Mouse (Mus musculus) intestine, embryonic 14.5 days (tissue): ENCODE data around the gene Lig3. TPM values are rescaled to one million over a fixed set of nuclear protein-coding genes. Genes with fewer than 3 reads are reported as not detected.

Source experiments
- ATAC-seq: fragments of 200-750 bp; cut with Nextera tagmentation; replicated peaks from 2 replicates; pipeline ENCODE4 v1.8.0; 2017; ENCODE audit warnings: low read depth, moderate number of reproducible peaks, moderate TSS enrichment, moderate library complexity; ENCODE audit not compliant: low FRiP score, low TSS enrichment
- DNase-seq: peaks from one replicate; pipeline ENCODE4 v3.0.0-alpha.2; 2018; ENCODE audit warnings: low spot score
- H3K27ac ChIP-seq: fragments of 300-500 bp; sonication (generic); 2 replicates; pipeline ENCODE4 v1.5.1; 2014; ENCODE audit warnings: low read depth, mild to moderate bottlenecking, control low read depth
- H3K27me3 ChIP-seq: fragments of 300-500 bp; sonication (generic); replicated peaks from 2 replicates; pipeline ENCODE4 v1.6.1; 2014; ENCODE audit warnings: low read length, control low read depth; ENCODE audit not compliant: control insufficient read depth, insufficient read depth
- H3K36me3 ChIP-seq: fragments of 300-500 bp; sonication (generic); 2 replicates; pipeline ENCODE4 v1.6.1; 2014; ENCODE audit warnings: low read length, control low read depth; ENCODE audit not compliant: control insufficient read depth, insufficient read depth
- H3K4me1 ChIP-seq: fragments of 300-500 bp; sonication (generic); replicated peaks from 2 replicates; pipeline ENCODE4 v1.6.1; 2014; ENCODE audit warnings: low read length, control low read depth, mixed read lengths; ENCODE audit not compliant: control insufficient read depth, insufficient read depth
- H3K4me2 ChIP-seq: fragments of 300-500 bp; sonication (generic); 2 replicates; pipeline ENCODE4 v1.6.1; 2014; ENCODE audit warnings: low read length
- H3K4me3 ChIP-seq: fragments of 300-500 bp; sonication (generic); 2 replicates; pipeline ENCODE4 v1.5.1; 2014; ENCODE audit warnings: low read depth, low read length, control low read depth, mixed read lengths
- H3K9ac ChIP-seq: fragments of 300-500 bp; sonication (generic); 2 replicates; pipeline ENCODE4 v1.6.1; 2014; ENCODE audit warnings: mild to moderate bottlenecking, low read length
- H3K9me3 ChIP-seq: fragments of 300-500 bp; sonication (generic); 2 replicates; pipeline ENCODE4 v1.6.1; 2016; ENCODE audit warnings: low read length, control low read depth; ENCODE audit not compliant: control insufficient read depth
- WGBS: fragments of 180-500 bp; shearing (Covaris S2); extraction: QIAGEN DNeasy Blood & Tissue Kit; methylation state at CpG from one replicate; pipeline ENCODE4 v1.1.7; 2014; 5-methylcytosine and 5-hydroxymethylcytosine counted together
- polyA plus RNA-seq: library from polyadenylated mRNA; unstranded; fragments of >200 nt; fragmentation: Nextera tagmentation; extraction: Ambion mirVana; gene quantifications from 2 replicates; pipeline ENCODE4 v1.2.1, GENCODE M21; 2014

Lig3 gene
- 37.4 and 37.6 TPM in 2 replicates for polyA plus RNA-seq

DNA sequence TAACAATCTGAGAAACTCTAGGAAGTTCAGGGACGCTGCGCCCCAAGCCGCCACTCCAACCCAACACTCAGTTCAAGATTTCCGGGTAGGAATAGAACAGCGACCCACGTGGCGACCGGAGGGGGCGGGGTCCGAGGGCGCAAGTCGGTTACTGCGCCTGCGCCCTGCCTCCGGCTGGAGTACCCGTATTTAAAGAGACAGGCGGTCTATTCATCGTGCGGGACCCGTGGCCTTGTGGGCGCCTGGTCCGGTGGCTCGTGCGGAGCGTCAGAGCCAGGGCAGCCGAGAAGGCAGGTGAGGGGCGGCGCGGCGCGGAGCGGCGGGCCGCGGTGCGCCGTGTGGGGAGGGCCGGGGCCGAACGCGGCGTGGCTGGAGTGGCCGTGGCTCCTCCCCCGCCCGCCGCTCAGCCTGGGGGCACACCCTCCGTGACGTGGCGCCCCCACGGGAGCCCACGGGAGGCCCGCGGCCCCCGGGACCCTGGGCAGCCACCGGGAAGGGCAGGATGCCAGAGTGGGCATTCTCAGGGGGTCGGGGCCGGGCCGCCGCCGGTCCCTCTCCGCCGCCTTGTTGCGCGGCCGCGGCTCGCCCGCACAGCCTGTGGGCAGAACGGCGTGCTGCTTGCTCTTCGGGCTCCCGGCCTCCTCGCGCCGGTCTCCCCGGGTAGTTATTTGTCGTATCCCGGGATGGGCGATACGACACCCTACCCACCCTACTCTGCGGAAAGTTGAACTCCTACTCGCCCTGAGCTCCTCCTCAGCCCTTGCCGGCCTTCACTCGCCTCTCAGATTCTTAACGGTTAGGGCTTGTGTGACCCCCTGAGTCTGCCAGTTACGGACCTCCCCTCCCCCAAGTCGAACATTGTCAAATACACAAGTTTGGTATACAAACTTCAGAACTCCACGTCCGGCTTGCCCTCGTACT lies at the start of gene Lig3:
Gene Lig3 (plus strand): TSS at position 126 of the 921 bp plus-strand sequence.
- Histone ChIP-seq H3K4me1 (peaks cover 17% of the 10 kb centered on the region), H3K27me3 (no peaks in the 10 kb centered on the region), H3K9me3 (no peaks in the 10 kb centered on the region), H3K27ac (peak within 1 kb of the TSS; percentile 96), H3K4me2 (peak within 1 kb of the TSS; percentile 70), H3K36me3 (peaks cover 29% of the 10 kb centered on the region), H3K4me3 (peak within 1 kb of the TSS; percentile 80), H3K9ac (peak within 1 kb of the TSS; percentile 98)
- peak; percentile 93 for ATAC-seq
- under 1% methylated on average over 73 of the region's 90 CpGs for WGBS
- DNase-seq = peak; percentile 97

DNA sequence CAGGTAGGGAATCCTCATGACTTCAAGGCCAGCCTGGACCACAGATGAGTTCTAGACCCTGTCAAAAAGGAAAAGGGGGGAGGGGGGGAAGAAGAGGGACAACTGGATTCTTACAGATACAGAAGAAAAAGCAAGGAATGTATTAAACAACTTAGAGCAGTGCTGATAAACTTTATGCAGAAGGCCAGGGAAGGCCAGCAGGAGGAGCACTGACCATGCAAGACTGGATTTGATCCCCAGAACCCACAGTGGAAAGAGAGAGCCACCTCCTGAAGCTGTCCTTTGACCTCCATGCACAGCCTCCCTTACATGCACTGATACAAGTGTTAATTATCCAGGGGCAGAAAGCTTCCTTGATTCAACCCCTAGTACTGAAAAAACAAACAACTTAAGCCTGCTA lies 46.7 kb upstream of the Lig3 start:
- no peak for DNase-seq
- Histone ChIP-seq H3K27ac (no peak overlapping the region), H3K9ac (no peak overlapping the region), H3K4me1 (no peaks in the 10 kb centered on the region), H3K4me2 (no peak overlapping the region), H3K27me3 (no peaks in the 10 kb centered on the region), H3K36me3 (no peaks in the 10 kb centered on the region), H3K9me3 (no peaks in the 10 kb centered on the region), H3K4me3 (no peak overlapping the region)
- no peak for ATAC-seq

DNA sequence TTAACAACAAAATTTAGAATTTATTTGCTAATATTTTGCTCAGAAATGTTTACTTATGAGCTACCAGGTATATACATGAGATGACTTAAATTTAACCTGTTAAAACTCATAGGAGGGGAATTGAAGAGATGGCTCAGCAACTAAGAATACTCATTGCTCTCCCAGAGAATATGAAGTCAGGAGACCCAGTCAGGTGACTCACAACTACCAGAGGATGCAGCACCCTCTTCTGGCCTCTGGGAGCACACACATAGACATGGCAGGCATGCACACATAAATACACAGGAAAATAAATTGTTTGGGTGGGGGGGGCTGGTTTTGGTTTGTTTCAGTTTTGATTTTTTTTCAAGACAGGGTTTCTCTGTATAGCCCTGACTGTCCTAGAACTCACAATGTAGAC lies 41.9 kb upstream of the Lig3 start:
- Histone ChIP-seq H3K36me3 (no peaks in the 10 kb centered on the region), H3K4me1 (no peaks in the 10 kb centered on the region), H3K9ac (no peak overlapping the region), H3K27me3 (no peaks in the 10 kb centered on the region), H3K4me2 (no peak overlapping the region), H3K9me3 (no peaks in the 10 kb centered on the region), H3K4me3 (no peak overlapping the region), H3K27ac (no peak overlapping the region)
- ATAC-seq (no peak), DNase-seq (no peak)

DNA sequence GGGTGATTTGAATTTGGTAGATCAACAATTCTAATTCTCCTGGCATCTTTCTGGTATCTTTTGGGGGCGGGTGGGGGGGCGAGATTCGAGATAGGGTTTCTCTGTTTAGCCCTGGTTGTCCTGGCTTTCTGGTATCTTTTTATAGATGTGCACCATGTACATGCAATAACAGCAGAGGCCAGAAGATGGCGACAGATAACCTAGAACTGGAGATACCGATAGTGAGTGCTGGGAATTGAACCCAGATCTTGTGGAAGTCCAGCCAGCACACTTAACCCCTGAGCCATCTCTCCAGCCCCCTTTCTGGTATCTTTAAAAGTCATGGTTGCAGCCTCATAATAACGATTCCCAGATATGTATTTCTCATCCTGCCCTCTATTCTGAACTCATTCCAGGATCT lies 34.8 kb upstream of the Lig3 start:
- DNase-seq = peak; percentile 62

DNA sequence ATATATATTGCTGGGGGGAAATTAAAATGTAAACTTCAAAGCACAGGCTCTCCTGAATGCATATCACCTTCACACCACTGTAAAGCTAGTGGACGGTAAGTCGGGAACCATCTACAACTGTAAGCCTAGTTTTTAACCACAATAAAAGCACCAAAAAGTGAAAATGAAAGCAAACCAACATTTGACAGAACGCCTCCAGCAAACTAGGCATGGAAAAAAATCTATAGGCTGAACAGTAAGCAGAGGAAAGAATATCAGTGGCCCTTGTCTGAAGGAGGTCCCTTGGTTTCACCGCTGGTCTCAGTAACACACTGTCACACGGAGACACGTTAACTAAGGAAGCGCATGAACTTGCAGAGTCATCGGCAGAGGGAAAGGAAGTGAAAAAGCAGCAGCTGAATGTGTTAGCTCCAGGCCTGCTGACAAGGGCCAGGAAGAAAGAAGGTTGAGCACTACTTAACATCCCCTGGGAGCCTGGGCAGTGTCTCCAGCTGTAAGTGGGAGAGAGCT lies 34.0 kb upstream of the Lig3 start:
- Histone ChIP-seq H3K4me1 (no peaks in the 10 kb centered on the region), H3K36me3 (no peaks in the 10 kb centered on the region), H3K27ac (no peak overlapping the region)

More for the DNA sequence above, 34.8 kb upstream of the Lig3 start:
- Histone ChIP-seq H3K4me1 (no peaks in the 10 kb centered on the region), H3K9me3 (no peaks in the 10 kb centered on the region), H3K4me2 (no peak overlapping the region), H3K36me3 (no peaks in the 10 kb centered on the region), H3K4me3 (no peak overlapping the region), H3K9ac (no peak overlapping the region), H3K27ac (no peak overlapping the region), H3K27me3 (no peaks in the 10 kb centered on the region)
- 40% methylated on average over 6 of the region's 6 CpGs for WGBS
- no peak for ATAC-seq

DNA sequence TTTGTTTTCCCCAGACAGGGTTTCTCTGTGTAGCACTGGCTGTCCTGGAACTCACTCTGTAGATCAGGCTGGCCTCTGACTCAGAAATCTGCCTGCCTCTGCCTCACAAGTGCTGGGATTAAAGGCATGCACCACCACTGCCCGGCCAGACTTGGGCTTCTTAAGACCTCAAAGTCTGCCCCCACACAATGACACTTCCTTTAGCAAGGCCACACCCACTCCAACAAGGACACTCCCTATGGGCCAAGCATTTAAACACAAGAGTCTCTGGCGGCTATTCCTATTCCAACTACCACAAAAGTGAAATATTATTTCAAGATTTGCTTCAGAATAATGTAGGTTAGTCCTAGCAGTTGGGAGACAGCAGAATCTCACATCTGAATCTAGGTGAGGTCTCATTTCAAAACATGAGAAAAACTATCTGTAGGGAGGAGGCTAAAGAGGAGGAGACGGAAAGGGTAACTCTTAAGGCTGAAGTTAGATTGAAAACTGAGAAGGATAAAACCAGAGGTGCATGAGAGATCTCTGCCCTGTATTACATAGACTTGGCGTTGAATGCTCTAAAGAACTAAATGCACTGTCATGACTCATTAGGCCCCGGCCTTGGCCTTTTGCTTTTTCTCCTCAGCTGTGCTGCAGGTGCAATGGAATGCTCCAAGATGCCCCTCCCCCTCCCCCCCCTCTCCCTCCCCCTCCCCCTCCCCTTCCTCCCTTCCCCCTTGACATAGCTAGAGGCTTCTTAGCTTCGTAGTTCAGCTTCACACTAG lies 28.4 kb upstream of the Lig3 start:
- no peak for ATAC-seq
- Histone ChIP-seq H3K36me3 (no peaks in the 10 kb centered on the region), H3K27me3 (no peaks in the 10 kb centered on the region), H3K27ac (no peak overlapping the region), H3K4me1 (no peaks in the 10 kb centered on the region), H3K9me3 (no peaks in the 10 kb centered on the region), H3K4me2 (no peak overlapping the region), H3K9ac (no peak overlapping the region), H3K4me3 (no peak overlapping the region)
- 78% methylated on average over 6 of the region's 6 CpGs for WGBS
- no peak for DNase-seq

More for the DNA sequence above, 34.0 kb upstream of the Lig3 start:
- Histone ChIP-seq H3K27me3 (no peaks in the 10 kb centered on the region), H3K9ac (no peak overlapping the region), H3K9me3 (no peaks in the 10 kb centered on the region), H3K4me2 (no peak overlapping the region), H3K4me3 (no peak overlapping the region)
- WGBS = 74% methylated on average over 8 of the region's 8 CpGs
- DNase-seq (no peak), ATAC-seq (no peak)

DNA sequence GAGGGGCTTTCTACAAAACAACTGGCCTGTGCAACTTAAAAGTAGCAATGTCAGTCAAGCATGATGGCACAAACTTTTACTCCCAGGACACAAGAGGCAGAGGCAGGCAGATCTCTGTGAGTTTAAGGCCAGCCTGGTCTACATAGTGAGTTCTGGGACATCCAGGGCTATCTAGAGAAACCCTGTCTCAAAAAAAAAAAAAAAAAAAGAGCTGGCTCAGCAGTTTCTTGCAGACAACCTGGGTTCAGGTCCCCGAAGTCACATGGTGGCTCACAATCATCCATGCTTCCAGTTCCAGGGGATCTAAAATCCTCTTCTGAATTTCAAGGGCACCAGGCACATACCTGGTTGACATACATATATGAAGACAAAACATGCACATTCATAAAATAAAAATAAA lies 25.0 kb upstream of the Lig3 start:
- ATAC-seq = no peak
- DNase-seq = no peak
- no peaks in the 10 kb centered on the region for H3K36me3 ChIP-seq
- 100% methylated on average over 1 of the region's 1 CpGs for WGBS
- no peak overlapping the region for H3K4me2 ChIP-seq
- H3K27me3 ChIP-seq = no peaks in the 10 kb centered on the region
- H3K4me3 ChIP-seq = no peak overlapping the region
- no peak overlapping the region for H3K9ac ChIP-seq
- H3K27ac ChIP-seq = no peak overlapping the region
- no peaks in the 10 kb centered on the region for H3K4me1 ChIP-seq
- no peaks in the 10 kb centered on the region for H3K9me3 ChIP-seq

DNA sequence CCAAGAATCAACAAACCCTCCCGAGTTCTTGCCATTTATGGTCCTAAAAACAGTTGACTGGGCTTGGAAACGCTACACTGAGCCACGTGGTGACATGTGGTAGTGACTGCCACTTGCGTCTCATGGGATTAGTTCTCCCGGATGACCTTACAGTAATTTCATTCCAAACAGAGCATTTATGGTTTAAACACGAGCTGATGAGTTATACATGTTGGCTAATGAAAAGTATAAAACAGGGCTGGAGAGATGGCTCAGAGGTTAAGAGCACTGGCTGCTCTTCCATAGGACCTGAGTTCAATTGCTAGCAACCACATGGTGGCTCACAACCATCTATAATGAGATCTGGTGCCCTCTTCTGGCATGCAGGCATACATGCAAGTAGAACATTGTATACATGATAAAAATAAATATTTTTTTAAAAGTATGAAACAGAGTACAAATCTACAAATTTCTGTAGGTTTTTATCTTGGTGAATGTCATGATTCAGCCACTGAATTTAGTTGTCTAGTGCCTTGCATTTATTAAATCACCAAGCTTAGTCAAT lies 18.6 kb upstream of the Lig3 start:
- peaks cover 19% of the 10 kb centered on the region for H3K4me1 ChIP-seq
- ATAC-seq (no peak), DNase-seq (no peak)
- no peak overlapping the region for H3K9ac ChIP-seq
- H3K36me3 ChIP-seq = peaks cover 5% of the 10 kb centered on the region; the same call in 1 of the 2 replicates
- no peak overlapping the region for H3K4me2 ChIP-seq
- H3K27ac ChIP-seq = no peak overlapping the region
- no peaks in the 10 kb centered on the region for H3K9me3 ChIP-seq
- 85% methylated on average over 6 of the region's 6 CpGs for WGBS
- no peak overlapping the region for H3K4me3 ChIP-seq
- no peaks in the 10 kb centered on the region for H3K27me3 ChIP-seq
